Mouse (Mus musculus): ENCODE data around the gene Ankrd55.

Gene Ankrd55

GRCm38 (mm10) chr13:112378782-112379305 is 90.6 kb downstream of the Ankrd55 start:
- DNase-seq (ENCODE audit: low read depth, low spot score), result no peak

- DNase-seq (ENCODE audit: low read depth, low spot score), result no peak
These were observed 93.2 kb downstream of the Ankrd55 start for GRCm38 (mm10) chr13:112381476-112381875.

GRCm38 (mm10) chr13:112382457-112382856 is 94.2 kb downstream of the Ankrd55 start:
- DNase-seq (ENCODE audit: low read depth, low spot score), result no peak

- DNase-seq (ENCODE audit: low read depth, low spot score), result peak; percentile 71
These were observed 94.7 kb downstream of the Ankrd55 start for GRCm38 (mm10) chr13:112382956-112383355.

- no peak for DNase-seq (ENCODE audit: low read depth, low spot score)
These were observed 95.8 kb downstream of the Ankrd55 start for GRCm38 (mm10) chr13:112383941-112384659.

- DNase-seq (ENCODE audit: low read depth, low spot score), result no peak
These were observed 96.8 kb downstream of the Ankrd55 start for GRCm38 (mm10) chr13:112385040-112385439.

GRCm38 (mm10) chr13:112386494-112387075 is 98.3 kb downstream of the Ankrd55 start:
- no peak for DNase-seq (ENCODE audit: low read depth, low spot score)

- no peak for DNase-seq (ENCODE audit: low read depth, low spot score)
These were observed 99.0 kb downstream of the Ankrd55 start for GRCm38 (mm10) chr13:112387279-112387678.

GRCm38 (mm10) chr13:112388176-112388575 is 99.9 kb downstream of the Ankrd55 start:
- no peak for DNase-seq (ENCODE audit: low read depth, low spot score)

- no peak for DNase-seq (ENCODE audit: low read depth, low spot score)
These were observed 102.0 kb downstream of the Ankrd55 start for GRCm38 (mm10) chr13:112390206-112390605.

GRCm38 (mm10) chr13:112391354-112391753 is 103.1 kb downstream of the Ankrd55 start:
- no peak for DNase-seq (ENCODE audit: low read depth, low spot score)

GRCm38 (mm10) chr13:112393356-112393755 is 105.1 kb downstream of the Ankrd55 start:
- no peak for DNase-seq (ENCODE audit: low read depth, low spot score)

GRCm38 (mm10) chr13:112394271-112394670 is 106.0 kb downstream of the Ankrd55 start:
- no peak for DNase-seq (ENCODE audit: low read depth, low spot score)

GRCm38 (mm10) chr13:112404723-112405122 is 116.5 kb downstream of the Ankrd55 start:
- no peak for DNase-seq (ENCODE audit: low read depth, low spot score)

- no peak for DNase-seq (ENCODE audit: low read depth, low spot score)
These were observed 116.9 kb downstream of the Ankrd55 start for GRCm38 (mm10) chr13:112405184-112405583.

- no peak for DNase-seq (ENCODE audit: low read depth, low spot score)
These were observed 118.4 kb downstream of the Ankrd55 start for GRCm38 (mm10) chr13:112406618-112407017.

- peak; percentile 52 for DNase-seq (ENCODE audit: low read depth, low spot score)
These were observed 119.0 kb downstream of the Ankrd55 start for GRCm38 (mm10) chr13:112407181-112407700.

- DNase-seq (ENCODE audit: low read depth, low spot score), result peak; percentile 47
These were observed 119.7 kb downstream of the Ankrd55 start for GRCm38 (mm10) chr13:112407776-112408490.

GRCm38 (mm10) chr13:112408701-112409100 is 120.5 kb downstream of the Ankrd55 start:
- no peak for DNase-seq (ENCODE audit: low read depth, low spot score)

- DNase-seq (ENCODE audit: low read depth, low spot score), result no peak
These were observed 121.1 kb downstream of the Ankrd55 start for GRCm38 (mm10) chr13:112409331-112409730.

GRCm38 (mm10) chr13:112409851-112410250 is 121.6 kb downstream of the Ankrd55 start:
- no peak for DNase-seq (ENCODE audit: low read depth, low spot score)

- DNase-seq (ENCODE audit: low read depth, low spot score), result no peak
These were observed 122.2 kb downstream of the Ankrd55 start for GRCm38 (mm10) chr13:112410461-112410860.
